Mouse (Mus musculus) colon, adult 2 months (tissue): ENCODE data around the gene Ptchd4. TPM values are rescaled to one million over a fixed set of nuclear protein-coding genes. Genes with fewer than 3 reads are reported as not detected.

Experiments used
- polyA plus RNA-seq: library from polyadenylated mRNA; depleted of rRNA; stranded (reverse); fragments of >200 nt; gene quantifications from 2 replicates; pipeline ENCODE4 v1.2.3, GENCODE M21; 2012; rRNA removed

Gene Ptchd4
- polyA plus RNA-seq, result 0.10 TPM in 1 of 2 replicates, not detected in the other

DNA sequence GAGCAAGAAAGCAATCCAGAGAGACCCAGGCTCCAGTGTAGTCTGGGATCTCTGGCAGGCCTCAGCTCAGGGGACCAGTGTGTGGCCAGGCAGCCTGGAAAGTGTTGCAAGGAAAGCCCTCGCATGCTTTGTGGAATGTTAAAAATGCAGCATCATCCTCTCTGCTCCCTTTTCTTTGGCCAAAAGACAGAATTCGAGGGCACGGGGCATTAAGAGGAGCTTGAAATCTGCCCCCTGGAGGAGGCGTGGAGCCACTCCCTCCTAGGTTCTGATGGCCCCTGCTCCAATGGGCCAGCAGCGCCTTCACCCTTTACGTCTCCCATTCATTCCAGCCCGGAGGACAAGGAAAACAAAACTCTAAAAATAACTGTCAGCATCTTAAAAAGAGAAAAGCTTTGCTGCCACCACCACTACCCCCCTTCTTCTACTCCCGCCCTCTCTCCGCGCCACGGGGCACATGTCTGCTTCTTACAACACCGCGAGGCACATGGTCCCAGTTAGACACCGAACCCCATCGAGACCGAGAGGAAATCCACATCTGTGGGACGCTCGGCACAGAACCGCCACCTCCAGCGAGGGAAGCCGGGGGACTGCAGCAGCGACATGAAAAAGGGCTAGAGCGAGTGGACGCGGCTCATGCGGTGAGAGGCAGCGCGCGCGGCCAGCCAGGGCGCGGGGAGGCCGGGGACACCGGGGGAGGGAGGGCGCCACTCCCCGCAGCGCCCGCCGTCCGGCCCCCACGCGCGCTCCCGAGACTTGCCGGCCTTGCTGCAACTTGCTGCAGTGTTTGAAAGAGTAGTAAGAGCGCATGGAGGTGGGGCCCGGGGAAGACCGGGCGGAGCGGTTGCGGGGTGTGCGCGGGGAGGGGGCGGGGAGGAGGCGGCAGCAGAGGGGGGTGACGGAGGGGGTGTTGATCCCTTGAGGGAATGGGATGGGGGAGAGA is at the start of gene Ptchd4:
Gene Ptchd4 (plus strand): TSS at position 279 of the 943 bp plus-strand sequence.

